Mouse (Mus musculus): Measurements from ENCODE around the gene Rbm47. TPM values are rescaled to one million over a fixed set of nuclear protein-coding genes. Genes with fewer than 3 reads are reported as not detected.

Gene Rbm47
- polyA plus RNA-seq, 1 experiment from 2014 or later = 3.3 TPM

DNA sequence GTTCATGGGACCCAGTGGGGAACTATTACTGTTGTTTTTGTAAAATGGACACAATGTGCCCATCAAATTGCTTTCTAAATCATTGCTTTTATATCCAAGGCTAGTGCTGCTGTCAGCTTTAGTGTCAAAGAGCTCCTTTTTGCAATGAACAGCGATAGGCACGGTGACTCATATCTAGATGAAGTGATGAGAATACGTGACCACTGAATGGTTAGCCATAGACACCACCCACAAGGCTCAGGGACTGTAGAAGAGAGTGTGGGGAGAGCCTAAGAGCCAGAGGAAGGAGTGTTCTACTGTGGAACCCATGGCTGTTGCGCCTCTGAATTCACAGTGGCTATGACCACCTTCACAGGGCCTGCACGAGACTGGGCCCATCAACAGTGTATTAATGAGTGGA, 186.5 kb downstream of the Rbm47 start:
- H3K27ac ChIP-seq = no peak overlapping the region
- no peaks in the 10 kb centered on the region for H3K27me3 ChIP-seq (replicated peaks)
- H3K4me3 ChIP-seq = no peak overlapping the region
- 96% methylated on average over 5 of the region's 5 CpGs for WGBS
- ATAC-seq (replicated peaks) = no peak
- no peak overlapping the region for H3K9ac ChIP-seq
- no peaks in the 10 kb centered on the region for H3K4me1 ChIP-seq
- no peaks in the 10 kb centered on the region for H3K9me3 ChIP-seq
- no peak overlapping the region for H3K4me2 ChIP-seq
- no peaks in the 10 kb centered on the region for H3K36me3 ChIP-seq (replicated peaks)

DNA sequence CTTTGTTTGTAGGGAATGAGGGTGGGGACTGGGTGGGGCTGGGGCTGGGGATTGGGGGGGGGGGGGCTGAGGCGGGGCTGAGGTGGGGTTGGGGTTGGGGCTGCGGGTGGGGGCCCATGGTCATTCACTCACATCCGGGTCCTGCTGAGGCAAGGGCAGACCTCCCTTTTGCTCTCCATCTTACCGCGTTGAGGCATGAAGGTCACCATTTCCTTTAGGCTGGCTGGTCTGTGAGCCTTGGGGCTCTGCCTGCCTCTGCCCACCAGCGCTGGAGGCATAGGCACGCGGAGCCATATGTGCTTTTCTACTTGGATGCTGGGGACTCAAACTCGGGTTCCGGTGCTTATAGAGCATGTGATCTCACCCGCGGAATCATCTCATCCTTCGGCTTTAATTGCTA, 197.2 kb downstream of the Rbm47 start:
- H3K4me1 ChIP-seq = no peaks in the 10 kb centered on the region
- no peaks in the 10 kb centered on the region for H3K27me3 ChIP-seq (replicated peaks)
- no peak for ATAC-seq (replicated peaks)
- 88% methylated on average over 13 of the region's 13 CpGs for WGBS
- H3K4me2 ChIP-seq = no peak overlapping the region
- no peak overlapping the region for H3K27ac ChIP-seq
- H3K4me3 ChIP-seq = no peak overlapping the region
- H3K9me3 ChIP-seq = no peaks in the 10 kb centered on the region
- H3K9ac ChIP-seq = no peak overlapping the region
- no peaks in the 10 kb centered on the region for H3K36me3 ChIP-seq (replicated peaks)

DNA sequence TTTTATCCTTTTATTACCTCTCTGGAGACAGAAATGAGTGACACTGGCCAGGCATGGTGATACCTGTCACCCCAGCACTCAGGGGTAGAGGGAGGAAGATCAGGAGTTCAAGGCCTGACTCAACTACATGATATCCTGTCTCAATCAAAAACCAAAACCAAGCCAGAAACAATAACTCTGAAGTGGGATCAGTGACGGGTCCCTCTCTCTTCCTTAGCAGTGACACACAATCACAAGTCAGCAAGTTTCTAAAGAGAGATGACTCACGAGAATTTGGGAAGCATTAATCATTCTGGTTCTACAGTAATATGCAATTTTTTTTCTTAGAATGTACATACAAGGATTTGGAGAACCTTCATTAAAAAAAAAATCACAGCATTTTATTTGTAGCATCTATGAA, 199.7 kb downstream of the Rbm47 start:
- Histone ChIP-seq H3K36me3 (replicated peaks) (no peaks in the 10 kb centered on the region), H3K9ac (no peak overlapping the region), H3K27me3 (replicated peaks) (no peaks in the 10 kb centered on the region), H3K27ac (no peak overlapping the region), H3K4me3 (no peak overlapping the region), H3K4me1 (no peaks in the 10 kb centered on the region), H3K4me2 (no peak overlapping the region), H3K9me3 (no peaks in the 10 kb centered on the region)
- 78% methylated on average over 2 of the region's 2 CpGs for WGBS
- ATAC-seq (replicated peaks) = no peak

DNA sequence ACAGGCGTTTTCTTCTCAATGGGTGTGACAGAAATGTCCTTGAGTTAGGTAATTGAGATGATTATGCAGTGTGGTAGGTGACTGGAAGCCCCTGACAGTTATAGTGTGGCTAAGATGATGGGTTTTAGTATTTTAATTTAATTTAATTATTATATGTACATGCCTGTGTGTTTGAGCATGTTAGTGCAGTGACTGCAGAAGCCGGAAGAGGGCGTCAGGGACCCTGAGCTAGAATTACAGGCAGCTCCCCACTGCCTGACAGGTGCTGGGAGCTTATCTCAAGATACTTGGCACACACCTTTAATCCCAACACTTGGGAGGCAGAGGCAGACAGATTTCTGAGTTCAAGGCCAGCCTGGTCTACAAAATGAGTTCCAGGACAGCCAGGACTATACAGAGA, 204.9 kb downstream of the Rbm47 start:
- ATAC-seq (replicated peaks) = no peak
- Histone ChIP-seq H3K36me3 (replicated peaks) (no peaks in the 10 kb centered on the region), H3K27ac (no peak overlapping the region), H3K9ac (no peak overlapping the region), H3K4me1 (no peaks in the 10 kb centered on the region), H3K4me3 (no peak overlapping the region), H3K9me3 (no peaks in the 10 kb centered on the region), H3K27me3 (replicated peaks) (no peaks in the 10 kb centered on the region), H3K4me2 (no peak overlapping the region)
- 91% methylated on average over 3 of the region's 3 CpGs for WGBS

DNA sequence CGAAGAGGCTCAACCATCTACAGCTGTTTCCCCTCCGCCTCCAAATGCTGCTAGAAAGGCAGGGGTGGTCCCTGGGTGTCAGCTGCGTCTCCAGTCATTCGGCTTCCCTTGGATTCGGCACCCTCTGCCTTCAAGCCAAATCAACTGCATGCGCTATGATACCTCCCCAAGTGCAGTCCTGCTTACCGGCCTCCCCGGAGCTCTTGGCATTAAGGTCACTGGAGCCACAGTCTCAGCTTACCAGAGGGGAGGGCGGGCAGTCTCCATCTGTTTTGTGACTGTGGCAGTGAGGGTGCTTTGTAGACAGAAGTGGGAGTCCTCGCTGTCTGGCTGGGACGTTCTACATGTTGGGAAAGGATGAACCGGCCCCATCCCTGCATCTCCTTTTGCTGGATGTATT, 205.8 kb downstream of the Rbm47 start:
- Histone ChIP-seq H3K4me1 (no peaks in the 10 kb centered on the region), H3K4me3 (no peak overlapping the region), H3K9me3 (no peaks in the 10 kb centered on the region), H3K4me2 (no peak overlapping the region), H3K27me3 (replicated peaks) (no peaks in the 10 kb centered on the region), H3K27ac (no peak overlapping the region), H3K9ac (no peak overlapping the region), H3K36me3 (replicated peaks) (no peaks in the 10 kb centered on the region)
- ATAC-seq (replicated peaks) = no peak
- WGBS = 74% methylated on average over 12 of the region's 12 CpGs

Small RNA genes lying within 50 kb of the gene (microRNA-seq; reads per million reads assigned to microRNA genes)
- not detected for gene Gm25952

Other genes starting within 250 kb of the Rbm47 start
- gene Chrna9, start 238.2 kb downstream of the Rbm47 start, polyA plus RNA-seq (2015; fragmentation: Nextera tagmentation; extraction: Ambion mirVana) = not detected in 2 replicates
- gene 9130230L23Rik, start 168.8 kb downstream of the Rbm47 start, polyA plus RNA-seq (2015; fragmentation: Nextera tagmentation; extraction: Ambion mirVana) = 0.18 TPM in 1 of 2 replicates, not detected in the other
- 2.1 and 2.6 TPM in 2 replicates for gene Nsun7, start 86.8 kb upstream of the Rbm47 start, polyA plus RNA-seq (2015; fragmentation: Nextera tagmentation; extraction: Ambion mirVana)

Measured in midbrain, embryonic 15.5 days (tissue).